Mouse (Mus musculus) urinary bladder, adult 2 months (tissue): ENCODE results near the gene Ccdc158. TPM values are rescaled to one million over a fixed set of nuclear protein-coding genes. Genes with fewer than 3 reads are reported as not detected.
A peak's percentile ranks its signal among the peaks of the same experiment; 100 is the strongest.

ENCODE experiments used
- DNase-seq: peaks from one replicate; pipeline ENCODE4 v3.0.0; 2022; ENCODE audit warnings: low spot score
- polyA plus RNA-seq: library from polyadenylated mRNA; depleted of rRNA; stranded (reverse); fragments of >200 nt; gene quantifications from 2 replicates; pipeline ENCODE4 v1.2.3, GENCODE M21; 2012

Gene Ccdc158
- polyA plus RNA-seq, 1 experiment: 1.3 TPM

- DNase-seq: no peak
Measured at GRCm38 (mm10) chr5:92688124-92688523, 13.1 kb upstream of the Ccdc158 start.

GRCm38 (mm10) chr5:92684715-92685460, 9.8 kb upstream of the Ccdc158 start:
- DNase-seq: no peak

GRCm38 (mm10) chr5:92683871-92684475, 8.9 kb upstream of the Ccdc158 start:
- DNase-seq: no peak

- DNase-seq: no peak
Measured at GRCm38 (mm10) chr5:92683351-92683807, 8.3 kb upstream of the Ccdc158 start, which contains the start of gene Shroom3. Shroom3 (plus strand) TSS chr5:92683435.

GRCm38 (mm10) chr5:92682621-92683348, 7.7 kb upstream of the Ccdc158 start:
- DNase-seq: no peak

GRCm38 (mm10) chr5:92681861-92682260, 6.8 kb upstream of the Ccdc158 start:
- no peak for DNase-seq

- no peak for DNase-seq
Measured at GRCm38 (mm10) chr5:92679441-92679840, 4.4 kb upstream of the Ccdc158 start.

- DNase-seq: no peak
Measured at GRCm38 (mm10) chr5:92675574-92675920, 476 bp upstream of the Ccdc158 start.

- DNase-seq: no peak
Measured at GRCm38 (mm10) chr5:92666860-92667259, 8.2 kb downstream of the Ccdc158 start.

GRCm38 (mm10) chr5:92664321-92664720, 10.8 kb downstream of the Ccdc158 start:
- DNase-seq: no peak

GRCm38 (mm10) chr5:92656256-92656655, 18.8 kb downstream of the Ccdc158 start:
- peak; percentile 28 for DNase-seq

GRCm38 (mm10) chr5:92640861-92641260, 34.2 kb downstream of the Ccdc158 start:
- DNase-seq: no peak

- no peak for DNase-seq
Measured at GRCm38 (mm10) chr5:92635891-92636290, 39.2 kb downstream of the Ccdc158 start.

GRCm38 (mm10) chr5:92634916-92635315, 40.2 kb downstream of the Ccdc158 start:
- no peak for DNase-seq

- DNase-seq: no peak
Measured at GRCm38 (mm10) chr5:92633526-92633925, 41.5 kb downstream of the Ccdc158 start.

- DNase-seq: no peak
Measured at GRCm38 (mm10) chr5:92627896-92628295, 47.2 kb downstream of the Ccdc158 start.

GRCm38 (mm10) chr5:92621883-92622282, 53.2 kb downstream of the Ccdc158 start:
- no peak for DNase-seq

- DNase-seq: no peak
Measured at GRCm38 (mm10) chr5:92612756-92613155, 62.3 kb downstream of the Ccdc158 start.

GRCm38 (mm10) chr5:92607492-92608229, 67.4 kb downstream of the Ccdc158 start:
- no peak for DNase-seq

- no peak for DNase-seq
Measured at GRCm38 (mm10) chr5:92604452-92605247, 70.4 kb downstream of the Ccdc158 start.
